Mouse (Mus musculus): ENCODE results near the gene Itga7. TPM values are rescaled to one million over a fixed set of nuclear protein-coding genes. Genes with fewer than 3 reads are reported as not detected.
"Not testable (repeated sequence)": the region's sequence is repeated elsewhere in the genome, so short reads cannot be mapped to it uniquely, and the experiment has no call there.

Gene Itga7
- polyA plus RNA-seq, 1 experiment from 2014 or later = 2.1 TPM

GRCm38 (mm10) chr10:128972841-128973240, 39.2 kb downstream of the Itga7 start:
- no peak overlapping the region for H3K4me3 ChIP-seq
- WGBS = 76% methylated on average over 4 of the region's 4 CpGs
- no peaks in the 10 kb centered on the region for H3K9me3 ChIP-seq
- H3K27ac ChIP-seq (replicated peaks) = no peak overlapping the region
- H3K9ac ChIP-seq (replicated peaks) = no peak overlapping the region
- no peak for ATAC-seq (ENCODE audit: low FRiP score, low read depth)
- H3K27me3 ChIP-seq = peaks cover 3% of the 10 kb centered on the region; the same call in 1 of the 2 replicates
- H3K4me1 ChIP-seq = no peaks in the 10 kb centered on the region
- H3K36me3 ChIP-seq = no peaks in the 10 kb centered on the region
- H3K4me2 ChIP-seq (replicated peaks) = no peak overlapping the region

GRCm38 (mm10) chr10:128976395-128976794, 42.8 kb downstream of the Itga7 start:
- Histone ChIP-seq H3K36me3 (no peaks in the 10 kb centered on the region), H3K27me3 (no peaks in the 10 kb centered on the region), H3K4me2 (replicated peaks) (no peak overlapping the region), H3K9me3 (no peaks in the 10 kb centered on the region), H3K27ac (replicated peaks) (no peak overlapping the region), H3K9ac (replicated peaks) (no peak overlapping the region), H3K4me3 (no peak overlapping the region), H3K4me1 (no peaks in the 10 kb centered on the region)
- ATAC-seq (ENCODE audit: low FRiP score, low read depth) = no peak
- WGBS = 59% methylated on average over 3 of the region's 3 CpGs

- no peaks in the 10 kb centered on the region for H3K36me3 ChIP-seq
- H3K9me3 ChIP-seq = no peaks in the 10 kb centered on the region
- WGBS = 24% methylated on average over 9 of the region's 9 CpGs
- no peak overlapping the region for H3K4me2 ChIP-seq (replicated peaks)
- H3K9ac ChIP-seq (replicated peaks) = no peak overlapping the region
- no peak overlapping the region for H3K4me3 ChIP-seq
- peak; percentile 86 for ATAC-seq (ENCODE audit: low FRiP score, low read depth)
- no peaks in the 10 kb centered on the region for H3K4me1 ChIP-seq
- no peak overlapping the region for H3K27ac ChIP-seq (replicated peaks)
- no peaks in the 10 kb centered on the region for H3K27me3 ChIP-seq
Measured at GRCm38 (mm10) chr10:128977522-128978114, 44.0 kb downstream of the Itga7 start.

GRCm38 (mm10) chr10:128980644-128981365, 47.2 kb downstream of the Itga7 start:
- Histone ChIP-seq H3K4me1 (no peaks in the 10 kb centered on the region), H3K9me3 (no peaks in the 10 kb centered on the region), H3K4me3 (no peak overlapping the region), H3K27ac (replicated peaks) (no peak overlapping the region), H3K27me3 (no peaks in the 10 kb centered on the region), H3K9ac (replicated peaks) (no peak overlapping the region), H3K4me2 (replicated peaks) (no peak overlapping the region), H3K36me3 (no peaks in the 10 kb centered on the region)
- 82% methylated on average over 3 of the region's 3 CpGs for WGBS
- ATAC-seq (ENCODE audit: low FRiP score, low read depth) = 0 out of 2 replicates have a peak, but pooled peaks have one; percentile 24

- not testable (repeated sequence) for ATAC-seq (ENCODE audit: low FRiP score, low read depth); H3K9ac ChIP-seq (replicated peaks); H3K4me2 ChIP-seq (replicated peaks); H3K36me3 ChIP-seq; H3K9me3 ChIP-seq; H3K27ac ChIP-seq (replicated peaks); H3K4me3 ChIP-seq; H3K4me1 ChIP-seq; H3K27me3 ChIP-seq
- WGBS = 71% methylated on average over 1 of the region's 1 CpGs
Measured at GRCm38 (mm10) chr10:128989131-128989530, 55.5 kb downstream of the Itga7 start, which contains the start of gene Olfr9. Gene Olfr9, plus strand, starts transcription at chr10:128989431.

GRCm38 (mm10) chr10:128990129-128990850, 56.7 kb downstream of the Itga7 start:
- H3K4me2 ChIP-seq (replicated peaks); H3K4me3 ChIP-seq; H3K9me3 ChIP-seq; H3K27me3 ChIP-seq; H3K9ac ChIP-seq (replicated peaks); H3K36me3 ChIP-seq; H3K4me1 ChIP-seq; H3K27ac ChIP-seq (replicated peaks): not testable (repeated sequence)
- 71% methylated on average over 7 of the region's 10 CpGs for WGBS
- ATAC-seq (ENCODE audit: low FRiP score, low read depth) = peak; percentile 60

GRCm38 (mm10) chr10:128990994-128991393, 57.4 kb downstream of the Itga7 start:
- H3K9me3 ChIP-seq = no peaks in the 10 kb centered on the region
- H3K4me3 ChIP-seq = no peak overlapping the region
- H3K4me2 ChIP-seq (replicated peaks) = no peak overlapping the region
- no peaks in the 10 kb centered on the region for H3K4me1 ChIP-seq
- H3K36me3 ChIP-seq = no peaks in the 10 kb centered on the region
- no peak overlapping the region for H3K9ac ChIP-seq (replicated peaks)
- no peak for ATAC-seq (ENCODE audit: low FRiP score, low read depth)
- H3K27me3 ChIP-seq = no peaks in the 10 kb centered on the region
- no peak overlapping the region for H3K27ac ChIP-seq (replicated peaks)

- H3K36me3 ChIP-seq = no peaks in the 10 kb centered on the region
- ATAC-seq (ENCODE audit: low FRiP score, low read depth) = no peak
- no peak overlapping the region for H3K9ac ChIP-seq (replicated peaks)
- no peak overlapping the region for H3K4me2 ChIP-seq (replicated peaks)
- H3K9me3 ChIP-seq = no peaks in the 10 kb centered on the region
- no peaks in the 10 kb centered on the region for H3K27me3 ChIP-seq
- H3K4me1 ChIP-seq = no peaks in the 10 kb centered on the region
- no peak overlapping the region for H3K27ac ChIP-seq (replicated peaks)
- no peak overlapping the region for H3K4me3 ChIP-seq
- 86% methylated on average over 1 of the region's 1 CpGs for WGBS
Measured at GRCm38 (mm10) chr10:128995796-128996195, 62.2 kb downstream of the Itga7 start.

GRCm38 (mm10) chr10:128996523-128997040, 63.0 kb downstream of the Itga7 start:
- no peak overlapping the region for H3K4me2 ChIP-seq (replicated peaks)
- WGBS = 81% methylated on average over 4 of the region's 4 CpGs
- no peaks in the 10 kb centered on the region for H3K36me3 ChIP-seq
- peak; percentile 41 for ATAC-seq (ENCODE audit: low FRiP score, low read depth)
- H3K4me3 ChIP-seq = no peak overlapping the region
- H3K27ac ChIP-seq (replicated peaks) = no peak overlapping the region
- H3K9ac ChIP-seq (replicated peaks) = no peak overlapping the region
- no peaks in the 10 kb centered on the region for H3K4me1 ChIP-seq
- no peaks in the 10 kb centered on the region for H3K27me3 ChIP-seq
- no peaks in the 10 kb centered on the region for H3K9me3 ChIP-seq

- H3K4me3 ChIP-seq = no peak overlapping the region
- H3K4me2 ChIP-seq (replicated peaks) = no peak overlapping the region
- ATAC-seq (ENCODE audit: low FRiP score, low read depth) = no peak
- no peaks in the 10 kb centered on the region for H3K36me3 ChIP-seq
- no peak overlapping the region for H3K27ac ChIP-seq (replicated peaks)
- WGBS = 70% methylated on average over 14 of the region's 14 CpGs
- H3K9ac ChIP-seq (replicated peaks) = no peak overlapping the region
- no peaks in the 10 kb centered on the region for H3K27me3 ChIP-seq
- H3K9me3 ChIP-seq = no peaks in the 10 kb centered on the region
- H3K4me1 ChIP-seq = no peaks in the 10 kb centered on the region
Measured at GRCm38 (mm10) chr10:129004032-129004920, 70.7 kb downstream of the Itga7 start.

Data from midbrain, embryonic 12.5 days (tissue).